Mouse (Mus musculus) gastrocnemius, postnatal 10 days (tissue): ENCODE data around the gene R3hdm2. TPM values are rescaled to one million over a fixed set of nuclear protein-coding genes. Genes with fewer than 3 reads are reported as not detected.

Source experiments
- DNase-seq: peaks from one replicate; pipeline ENCODE4 v3.0.0; 2021; ENCODE audit warnings: mixed read lengths
- total RNA-seq, 2 experiments: library from RNA; stranded (reverse); gene quantifications; 2 replicates each; pipeline ENCODE4 v1.2.3; 2021

Gene R3hdm2
- total RNA-seq, 2 experiments from 2014 or later = 92.6 to 93.1 TPM

DNA sequence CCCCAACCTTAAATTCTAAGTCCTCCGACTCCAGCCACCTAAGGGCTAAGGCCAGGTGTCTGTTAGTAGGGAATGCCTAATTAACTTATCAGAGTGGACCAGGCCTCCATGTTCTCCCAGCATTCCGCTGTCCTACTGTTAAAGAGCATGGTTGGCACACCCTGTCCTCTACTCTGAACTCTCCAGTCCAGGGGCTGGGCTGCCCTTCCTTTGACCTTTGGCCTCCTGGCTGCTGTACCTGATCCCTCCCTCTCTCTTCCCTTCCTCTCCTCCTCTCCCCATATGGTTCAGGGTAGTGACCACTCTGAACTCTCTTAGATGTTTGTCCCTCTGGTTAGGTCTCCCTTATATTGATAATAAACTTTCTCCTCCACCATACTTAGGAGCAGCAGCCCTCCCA lies 45.7 kb downstream of the R3hdm2 start:
- no peak for DNase-seq

DNA sequence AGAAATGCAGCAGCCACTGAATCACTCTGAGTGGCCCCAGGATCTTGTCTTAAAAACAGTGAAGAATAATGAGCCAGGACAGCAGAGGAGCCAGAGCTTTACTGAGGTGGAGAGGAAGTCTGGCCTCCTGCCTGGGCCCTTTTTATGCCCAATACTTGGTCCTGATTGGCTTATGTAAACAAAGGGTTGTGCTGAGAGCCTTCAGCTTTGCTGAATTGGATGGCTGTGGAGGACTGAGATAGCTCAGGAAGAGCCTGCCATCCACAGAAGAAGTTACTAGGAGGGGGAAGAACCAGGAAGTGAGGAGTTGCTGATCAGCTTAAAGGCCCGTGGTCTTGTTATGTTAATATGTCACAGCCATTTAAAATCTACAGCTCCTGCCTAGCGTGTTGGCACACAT lies 46.5 kb downstream of the R3hdm2 start:
- no peak for DNase-seq

DNA sequence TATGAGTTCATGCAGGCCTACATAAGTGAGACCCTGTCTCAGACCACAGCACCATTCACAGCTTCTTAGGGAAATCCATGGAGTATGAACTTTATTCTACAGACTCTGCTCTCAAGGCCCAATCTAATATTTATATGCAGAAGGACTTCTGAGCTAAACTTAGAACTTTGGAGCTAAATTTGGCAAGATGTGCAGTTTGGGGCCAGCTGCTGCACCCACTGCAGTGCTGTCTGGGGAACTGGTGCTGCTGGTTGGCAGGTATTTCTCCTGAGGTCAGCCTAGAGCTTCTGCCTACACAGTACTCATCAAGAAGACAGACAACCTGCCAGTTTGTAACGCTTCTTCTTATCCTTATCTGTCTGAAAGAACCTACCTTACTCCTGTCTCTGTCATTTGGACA lies 47.0 kb downstream of the R3hdm2 start:
- no peak for DNase-seq

DNA sequence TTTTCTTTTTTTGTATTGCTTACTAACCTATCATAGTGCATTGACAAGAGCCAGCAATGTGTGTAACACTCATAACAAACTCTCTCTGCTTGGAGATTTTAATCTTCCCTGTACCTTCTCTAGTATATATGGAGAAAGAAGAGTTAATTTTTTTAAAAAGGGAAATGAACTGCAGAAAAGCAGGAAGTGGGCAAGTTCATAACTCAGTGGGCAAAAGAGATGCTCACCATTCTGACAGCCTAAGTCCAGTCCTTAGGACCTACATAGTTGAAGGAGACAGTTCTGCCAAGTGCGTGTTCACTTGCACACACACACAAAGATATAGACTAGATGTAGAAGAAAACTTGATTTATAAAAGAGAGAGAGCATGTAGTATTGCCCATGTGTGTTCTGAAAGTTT lies 47.9 kb downstream of the R3hdm2 start:
- no peak for DNase-seq

DNA sequence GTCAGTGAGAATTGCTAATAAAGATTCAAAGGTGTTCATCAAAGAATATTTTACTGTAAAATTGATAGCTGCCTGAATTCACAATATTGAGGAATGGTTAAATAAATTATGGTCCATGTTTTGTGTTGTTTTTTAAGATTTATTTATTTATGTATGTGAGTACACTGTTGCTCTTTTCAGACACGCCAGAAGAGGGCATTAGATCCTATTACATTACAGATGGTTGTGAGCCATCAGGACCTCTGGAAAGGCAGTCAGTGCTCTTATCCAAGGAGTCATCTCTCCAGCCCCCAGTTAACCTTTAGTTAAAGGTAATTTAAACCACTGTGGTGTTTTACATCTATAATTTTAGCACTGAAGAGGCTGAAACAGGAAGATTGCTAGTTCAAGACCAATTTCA lies 49.4 kb downstream of the R3hdm2 start:
- no peak for DNase-seq

DNA sequence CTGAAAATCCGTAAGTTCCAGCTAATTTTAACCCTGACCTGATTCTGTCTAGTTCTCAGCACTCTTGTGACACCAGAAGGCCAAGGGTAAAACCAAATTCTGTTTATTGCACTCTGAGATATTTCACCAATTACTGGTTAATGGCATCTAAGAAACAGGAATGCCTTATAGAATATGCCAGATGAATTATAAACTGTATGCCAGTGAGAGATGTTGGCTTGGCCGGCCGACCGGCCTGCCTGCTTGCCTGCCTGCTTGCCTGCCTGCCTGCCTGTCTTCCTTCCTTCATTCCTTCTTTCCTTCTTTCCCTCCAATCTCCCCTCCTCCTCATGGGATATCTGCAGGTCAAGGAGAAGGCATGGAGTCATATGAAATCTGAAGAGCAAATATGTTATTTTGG lies 52.3 kb downstream of the R3hdm2 start:
- no peak for DNase-seq

DNA sequence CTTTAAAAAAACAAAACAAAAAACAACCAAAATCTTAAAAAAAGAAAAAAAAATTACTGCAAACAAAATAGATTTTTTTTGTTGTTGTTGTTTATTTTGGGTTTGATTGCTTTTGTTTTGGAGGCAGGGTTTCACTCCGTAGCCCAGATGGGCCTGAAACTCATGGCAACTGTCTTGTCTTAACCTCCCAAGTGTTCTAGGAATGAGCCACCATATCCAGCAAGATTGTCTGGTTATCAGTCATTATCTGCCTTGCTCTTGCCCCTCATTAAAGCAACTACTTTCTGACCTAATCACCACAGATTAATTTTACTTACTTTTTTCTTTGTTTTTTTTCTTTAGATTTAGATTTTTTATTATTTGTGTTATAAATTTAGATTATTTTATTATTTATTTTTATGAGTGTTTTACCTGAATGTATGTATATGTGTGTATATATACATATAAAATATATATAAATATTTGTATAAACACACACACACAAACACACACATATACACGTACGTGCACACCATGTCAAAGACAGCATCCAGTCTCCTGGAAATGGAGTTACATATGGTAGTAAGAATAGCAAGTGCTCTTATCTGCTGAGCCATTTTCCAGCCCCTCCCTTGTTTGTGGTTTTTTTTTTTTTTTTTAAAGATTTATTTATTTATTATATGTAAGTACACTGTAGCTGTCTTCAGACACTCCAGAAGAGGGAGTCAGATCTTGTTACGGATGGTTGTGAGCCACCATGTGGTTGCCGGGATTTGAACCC lies 57.4 kb downstream of the R3hdm2 start:
- DNase-seq = no peak

DNA sequence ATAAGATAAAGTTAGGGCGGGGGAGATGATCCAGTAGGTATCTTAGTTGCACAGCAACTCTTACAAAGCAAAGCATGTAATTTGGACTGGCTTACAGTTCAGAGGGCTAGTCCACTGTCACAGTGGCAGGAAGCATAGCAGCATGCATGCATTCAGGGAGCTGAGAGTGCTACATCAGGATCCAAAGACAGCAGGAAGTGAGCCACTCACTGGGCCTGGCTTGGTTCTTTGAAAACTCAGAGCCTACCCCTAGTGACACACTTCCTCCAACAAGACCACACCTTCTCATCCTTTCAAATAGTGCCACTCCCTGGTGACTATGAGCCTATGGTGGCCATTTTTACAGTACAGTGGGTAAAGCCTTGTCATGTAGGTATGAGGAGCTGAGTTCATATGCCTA lies 73.6 kb downstream of the R3hdm2 start:
- DNase-seq = no peak

DNA sequence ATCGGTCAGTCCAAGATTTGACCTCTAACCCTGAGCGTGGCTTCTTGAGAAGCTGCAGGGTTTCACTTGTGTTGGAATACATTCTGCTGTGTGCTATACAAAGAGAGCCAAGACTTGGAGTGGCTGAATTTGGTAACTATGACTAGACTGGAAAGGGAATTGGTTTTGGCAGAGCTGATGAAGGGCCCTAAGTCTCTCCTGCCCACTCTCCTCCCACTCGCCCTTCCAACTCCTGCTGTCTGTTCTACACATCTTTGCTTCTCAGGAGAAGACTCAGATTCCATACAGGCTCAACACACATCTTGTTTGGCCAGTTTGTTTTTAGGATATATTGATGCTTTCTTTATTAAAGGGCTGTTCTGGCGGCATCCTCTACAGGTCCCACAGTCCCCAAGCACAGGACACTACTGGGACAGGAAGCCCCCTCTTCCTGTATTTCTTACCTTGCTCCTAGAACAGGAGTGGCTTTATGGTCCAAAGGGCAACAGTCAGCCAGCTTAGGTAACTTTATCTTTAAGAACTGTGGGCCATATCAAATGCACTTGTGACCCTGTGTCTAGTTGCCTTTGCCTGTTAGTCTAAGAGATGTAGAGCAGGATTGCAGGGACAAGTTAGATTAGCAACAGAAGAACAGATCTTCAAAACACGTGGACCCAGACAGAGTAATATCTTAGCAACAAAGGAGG lies 82.4 kb downstream of the R3hdm2 start:
- no peak for DNase-seq

DNA sequence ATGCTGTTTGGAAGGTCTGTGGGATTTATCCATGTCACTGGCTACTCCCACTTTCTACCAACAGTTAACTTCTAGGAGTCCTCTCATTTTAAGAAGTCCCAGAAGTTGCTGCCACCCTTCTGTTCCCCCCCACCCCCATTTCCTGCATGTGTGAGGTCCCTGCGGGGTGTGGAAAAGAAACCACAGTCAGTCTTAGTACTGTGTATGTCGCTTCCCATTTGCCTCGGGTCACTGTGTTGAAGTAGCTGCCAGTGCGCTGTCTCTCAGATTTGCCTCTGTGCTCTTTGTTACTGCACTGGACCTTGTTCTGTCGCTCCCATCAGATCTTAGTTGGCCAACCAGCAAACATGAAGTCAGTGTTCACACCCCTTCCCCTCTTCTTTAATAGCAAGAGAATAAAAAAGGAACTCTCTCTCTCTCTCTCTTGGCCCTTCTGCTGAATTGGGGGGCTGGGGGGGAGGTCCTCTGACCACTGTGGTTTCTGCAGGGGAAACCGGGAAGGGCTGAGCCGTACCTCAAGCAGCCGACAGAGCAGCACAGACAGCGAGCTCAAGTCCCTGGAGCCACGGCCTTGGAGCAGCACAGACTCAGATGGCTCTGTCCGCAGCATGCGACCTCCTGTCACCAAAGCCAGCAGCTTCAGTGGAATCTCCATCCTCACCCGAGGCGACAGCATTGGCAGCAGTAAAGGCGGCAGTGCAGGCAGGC lies 91.3 kb downstream of the R3hdm2 start:
- no peak for DNase-seq

DNA sequence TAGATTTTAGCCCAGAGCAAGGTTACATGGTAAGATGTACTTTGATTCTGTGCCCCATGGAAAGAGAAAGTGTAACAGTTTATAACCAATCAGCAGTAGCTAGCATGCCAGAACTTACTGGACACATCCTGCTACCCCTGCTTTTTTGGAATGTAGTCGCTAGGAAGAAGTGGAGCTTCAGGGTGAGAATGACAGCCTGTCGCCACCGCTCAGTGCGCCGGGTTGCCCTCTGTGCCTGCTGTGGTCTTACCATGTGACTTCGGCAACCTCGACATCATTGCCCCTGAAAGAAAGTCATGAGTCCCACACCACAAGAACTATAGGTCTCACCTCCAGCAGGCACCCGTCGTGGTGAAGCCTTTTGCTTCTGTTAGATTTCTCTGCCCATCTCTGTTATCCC lies 92.6 kb downstream of the R3hdm2 start:
- no peak for DNase-seq

DNA sequence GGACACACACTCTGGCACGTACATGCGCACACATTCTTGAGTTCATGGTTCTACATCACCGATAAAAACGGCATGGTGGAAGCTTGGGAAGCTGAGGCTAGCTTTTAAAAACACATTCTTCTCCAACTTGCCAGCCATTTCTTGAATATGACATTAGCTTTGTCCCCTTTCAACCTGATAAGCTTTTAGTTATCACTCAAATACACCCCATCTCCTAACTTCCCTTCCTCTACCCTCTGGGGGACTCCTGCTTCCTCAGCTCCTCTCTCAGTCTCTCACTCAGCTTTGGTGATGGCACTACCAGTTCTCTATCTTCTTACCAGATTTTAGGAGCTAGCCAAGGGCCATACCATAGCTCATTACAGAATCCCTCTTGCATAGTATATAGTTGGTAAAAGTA lies 95.0 kb downstream of the R3hdm2 start:
- DNase-seq = no peak

DNA sequence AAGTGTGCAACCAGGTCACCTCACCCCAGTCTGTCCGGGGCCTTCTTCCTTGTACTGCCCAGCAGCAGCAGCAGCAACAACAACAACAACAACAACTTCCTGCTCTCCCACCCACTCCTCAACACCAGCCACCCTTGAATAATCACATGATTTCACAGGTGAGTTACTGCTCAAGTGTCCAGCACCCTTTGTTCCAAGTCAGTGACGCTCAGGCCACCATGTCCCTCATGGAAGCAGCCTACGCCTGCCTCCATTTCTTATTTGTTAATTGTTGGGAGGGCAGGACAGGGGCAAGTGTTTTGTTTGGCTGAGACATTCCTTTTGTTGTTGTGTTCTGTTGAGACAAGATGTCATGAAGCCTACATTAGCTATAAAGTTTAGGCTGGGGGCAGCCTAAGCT lies 96.4 kb downstream of the R3hdm2 start:
- DNase-seq = no peak

DNA sequence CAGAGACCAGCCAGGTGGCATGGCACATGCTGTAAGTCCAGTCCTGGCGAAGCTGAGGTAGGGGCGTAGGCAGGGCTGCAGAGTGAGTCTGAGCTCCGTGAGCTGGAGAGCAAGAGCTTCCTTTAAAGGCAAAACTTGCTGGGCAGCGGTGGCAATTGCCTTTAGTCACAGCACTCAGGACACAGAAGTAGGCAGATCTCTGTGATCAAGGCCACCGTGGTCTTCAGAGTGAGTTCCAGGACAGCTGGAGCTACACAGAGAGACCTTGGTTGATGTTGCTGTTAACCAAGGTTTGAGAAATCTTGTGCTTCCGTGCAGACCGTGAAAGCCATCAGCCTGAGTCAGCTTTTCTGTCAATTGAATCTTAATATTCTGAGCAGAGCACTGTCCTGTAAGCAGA lies 97.2 kb downstream of the R3hdm2 start:
- DNase-seq = no peak

DNA sequence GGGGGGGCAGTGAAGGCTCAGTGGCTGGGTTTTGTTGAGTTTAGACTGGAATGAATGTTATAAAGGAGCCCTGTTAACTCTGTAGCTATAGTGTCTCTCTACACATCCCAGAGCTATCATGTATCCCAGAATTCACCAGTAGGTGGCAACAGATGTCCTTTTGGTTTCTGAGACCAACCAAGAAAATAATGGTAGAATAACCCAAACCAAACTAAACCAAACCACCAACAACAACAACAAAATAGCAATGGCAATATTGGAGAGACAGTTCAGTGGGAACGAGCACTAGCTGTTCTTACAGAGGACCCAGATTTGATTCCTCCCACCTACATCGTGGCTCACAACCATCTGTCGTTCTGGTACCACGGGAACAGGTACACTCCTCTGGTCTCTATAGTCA lies 99.0 kb downstream of the R3hdm2 start:
- DNase-seq = no peak

DNA sequence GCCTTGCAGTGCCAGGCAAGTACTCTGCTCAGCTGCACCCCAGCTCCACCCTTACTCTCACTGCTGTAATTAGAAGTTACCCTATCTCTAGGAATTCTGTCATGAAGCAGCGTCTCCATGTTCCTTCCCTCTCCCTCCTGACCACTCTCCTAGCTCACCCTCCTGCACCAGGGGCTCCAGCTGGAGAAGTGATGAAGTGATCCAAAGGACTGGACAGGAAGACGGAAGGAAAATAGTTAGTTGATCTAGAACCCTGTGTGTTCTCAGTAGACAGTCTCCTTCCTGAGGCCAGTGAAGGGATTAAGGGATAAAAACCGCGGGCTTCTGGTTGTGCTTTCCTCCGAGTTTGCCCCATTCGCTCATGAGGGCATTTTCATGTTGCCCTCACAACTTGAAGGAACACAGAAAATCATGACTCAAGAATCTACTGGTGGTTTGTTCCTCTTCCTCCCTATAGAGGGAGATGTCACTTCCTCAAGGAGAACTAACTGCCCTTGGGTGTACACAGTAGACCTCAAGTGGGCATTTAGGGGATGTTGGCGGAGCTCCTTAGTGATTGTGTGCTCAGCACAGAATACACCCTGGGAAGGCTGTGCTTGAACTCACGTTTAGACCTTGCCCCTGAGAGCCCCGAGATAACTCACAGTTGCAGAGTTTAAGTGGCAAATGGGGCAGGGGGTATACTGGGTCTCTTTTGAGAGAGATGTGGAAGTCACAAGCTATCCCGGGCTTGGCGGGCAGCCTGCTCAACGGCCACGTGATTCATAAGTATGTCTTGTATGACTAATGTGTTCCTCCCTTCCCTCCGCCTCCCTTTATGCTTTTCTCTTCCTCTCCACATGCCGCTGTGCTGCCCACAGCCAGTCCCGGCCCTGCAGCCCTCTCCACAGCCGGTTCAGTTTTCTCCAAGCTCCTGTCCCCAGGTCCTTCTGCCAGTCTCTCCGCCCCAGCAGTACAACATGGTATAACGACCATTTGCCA lies 101.0 kb downstream of the R3hdm2 start:
- peak; percentile 44 for DNase-seq

DNA sequence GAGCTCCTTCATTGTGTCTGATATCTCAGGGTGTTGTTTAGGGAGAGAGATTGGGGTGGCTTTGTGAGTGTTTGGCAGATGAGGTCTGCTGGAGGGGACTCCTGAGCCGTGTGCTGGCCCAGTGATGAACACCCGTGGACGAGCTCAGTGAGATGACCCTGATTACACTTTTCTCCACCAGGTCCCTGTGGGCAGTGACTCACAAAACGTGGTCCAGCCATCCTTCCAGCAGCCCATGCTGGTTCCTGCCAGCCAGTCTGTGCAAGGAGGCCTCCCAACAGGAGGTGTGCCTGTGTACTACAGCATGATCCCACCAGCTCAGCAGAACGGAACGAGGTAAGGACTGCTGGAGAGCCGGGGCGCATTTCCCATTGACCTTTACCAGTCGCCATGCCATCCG lies 105.1 kb downstream of the R3hdm2 start:
- no peak for DNase-seq

DNA sequence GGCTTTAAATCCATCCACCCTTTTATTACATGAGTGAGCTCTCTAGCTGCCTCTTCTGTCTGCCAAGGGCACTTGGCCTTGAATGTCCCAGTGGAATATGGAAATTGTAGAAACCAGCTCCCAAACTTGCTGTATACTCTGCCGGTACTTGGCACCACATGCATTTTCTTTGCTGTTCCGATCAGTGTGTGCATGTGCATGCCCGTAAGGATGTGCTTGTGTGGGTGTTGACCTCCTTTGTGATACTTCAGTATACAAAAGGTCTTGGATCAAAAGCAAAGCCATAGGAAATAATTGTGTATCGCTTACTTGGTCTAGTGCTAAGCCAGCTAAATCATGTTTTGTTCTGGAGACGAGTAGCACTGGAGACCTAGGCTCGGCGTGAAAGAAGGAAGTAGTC lies 108.7 kb downstream of the R3hdm2 start:
- no peak for DNase-seq

DNA sequence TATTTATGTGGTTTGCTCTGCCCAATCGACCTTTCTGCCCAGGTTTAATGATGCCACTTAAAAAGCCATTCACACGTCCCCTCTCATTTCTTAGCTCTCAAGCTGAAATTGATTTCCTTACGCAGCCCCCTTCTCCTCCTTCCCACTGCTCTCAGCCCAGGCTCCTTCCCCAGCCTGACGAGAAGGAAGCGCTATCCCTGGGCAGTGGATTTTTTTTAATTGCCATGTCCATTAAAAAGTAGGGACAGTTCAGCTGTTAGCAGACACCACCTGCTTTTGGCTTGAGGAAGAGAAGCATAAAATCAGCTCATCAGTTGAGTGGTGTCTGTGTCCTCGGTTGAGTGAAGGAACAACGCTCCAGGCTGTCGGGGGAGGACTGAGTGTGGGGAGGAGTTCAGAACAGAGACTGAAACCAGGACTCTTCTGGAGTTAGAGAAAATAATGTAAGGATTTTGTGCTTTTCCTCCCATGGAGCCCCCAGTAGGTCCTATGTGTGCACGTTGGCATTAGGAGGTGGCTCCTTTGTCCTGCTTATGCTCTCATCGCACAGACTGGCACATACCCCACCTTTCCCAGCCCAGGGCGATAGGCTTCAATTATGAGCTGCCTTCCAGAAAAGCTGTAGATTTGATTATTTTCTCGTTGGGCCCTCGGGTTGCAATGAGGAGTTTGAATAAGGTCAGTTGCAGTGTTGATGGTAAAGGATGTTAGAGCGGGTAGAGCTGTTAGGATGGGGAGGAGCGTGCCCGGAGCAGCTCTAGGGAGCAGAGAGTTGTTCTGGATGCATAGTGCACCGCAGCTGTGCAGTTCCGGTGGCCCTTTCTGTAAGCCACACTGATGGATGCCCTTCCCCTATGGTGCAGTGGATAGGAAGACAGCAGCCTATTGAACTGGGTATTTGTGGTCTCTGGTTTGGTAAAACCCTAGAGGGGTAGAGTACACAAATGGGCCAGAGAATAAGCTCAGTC lies 110.3 kb downstream of the R3hdm2 start:
- DNase-seq = no peak

DNA sequence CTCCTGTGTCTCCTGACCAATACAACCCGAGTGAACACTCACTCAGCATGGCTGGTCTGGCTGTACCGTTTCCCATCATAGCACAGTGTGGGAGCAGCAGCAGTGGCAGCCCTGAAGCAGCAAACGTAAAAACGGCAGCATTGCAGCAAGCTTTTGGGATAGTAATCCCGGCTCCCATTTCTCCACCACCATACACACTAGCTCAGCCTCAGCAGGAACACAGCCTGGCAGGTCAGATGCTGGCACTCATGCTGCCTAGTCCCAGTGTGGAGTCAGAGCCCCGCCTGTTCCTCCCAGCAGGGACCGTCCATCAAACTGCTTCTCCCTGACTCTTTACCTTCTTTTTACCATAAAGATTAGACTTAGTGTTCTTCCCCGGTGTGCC lies 111.0 kb downstream of the R3hdm2 start:
- DNase-seq = no peak

DNA sequence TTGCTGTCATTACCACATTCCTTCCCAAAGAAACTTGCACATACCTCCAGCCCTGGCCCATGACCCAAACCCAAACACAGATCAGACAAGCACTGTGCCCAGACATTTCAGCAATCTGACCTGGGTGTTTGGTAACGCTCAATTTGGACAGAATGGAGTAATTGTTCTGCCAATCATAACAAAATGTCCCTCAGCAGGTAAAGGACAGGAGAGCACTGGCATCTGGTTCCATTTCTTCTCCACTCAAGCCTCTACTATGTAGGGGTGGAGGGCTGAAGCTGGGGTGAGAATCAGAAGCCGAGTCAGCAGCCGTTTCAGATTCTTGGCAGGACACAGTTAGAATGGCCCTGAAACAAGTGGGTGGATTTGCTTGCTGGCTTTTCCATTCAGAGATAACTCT lies 112.0 kb downstream of the R3hdm2 start:
- DNase-seq = no peak
